Mouse (Mus musculus) fat pad, adult 2 months (tissue): ENCODE measurements around the gene Mnd1.

Experiments used
- DNase-seq: peaks from one replicate; pipeline ENCODE4 v3.0.0-alpha.2; 2011; ENCODE audit warnings: low read depth, low spot score; ENCODE audit errors: extremely low read depth

Gene Mnd1

GRCm38 (mm10) chr3:84155558-84156006 is at the start of gene Mnd1:
Gene Mnd1, minus strand, starts transcription at chr3:84155786.
- peak; percentile 76 for DNase-seq

- DNase-seq: no peak
These were observed 49.1 kb upstream of the Mnd1 start for GRCm38 (mm10) chr3:84204640-84205039.

- DNase-seq: no peak
These were observed 45.2 kb upstream of the Mnd1 start for GRCm38 (mm10) chr3:84200559-84201420.

- DNase-seq: no peak
These were observed 43.9 kb upstream of the Mnd1 start for GRCm38 (mm10) chr3:84199516-84199915.

GRCm38 (mm10) chr3:84198229-84198628 is 42.6 kb upstream of the Mnd1 start:
- no peak for DNase-seq

GRCm38 (mm10) chr3:84193881-84194280 is 38.3 kb upstream of the Mnd1 start:
- DNase-seq: no peak

GRCm38 (mm10) chr3:84191141-84191881 is 35.7 kb upstream of the Mnd1 start:
- peak; percentile 72 for DNase-seq

- DNase-seq: no peak
These were observed 35.0 kb upstream of the Mnd1 start for GRCm38 (mm10) chr3:84190513-84191061.

GRCm38 (mm10) chr3:84189629-84190173 is 34.1 kb upstream of the Mnd1 start:
- no peak for DNase-seq

- no peak for DNase-seq
These were observed 26.1 kb upstream of the Mnd1 start for GRCm38 (mm10) chr3:84181717-84182116.

GRCm38 (mm10) chr3:84181102-84181501 is 25.5 kb upstream of the Mnd1 start:
- DNase-seq: no peak

GRCm38 (mm10) chr3:84180304-84180703 is 24.7 kb upstream of the Mnd1 start:
- no peak for DNase-seq

GRCm38 (mm10) chr3:84177834-84178233 is 22.2 kb upstream of the Mnd1 start:
- no peak for DNase-seq

- no peak for DNase-seq
These were observed 20.0 kb upstream of the Mnd1 start for GRCm38 (mm10) chr3:84175337-84176315.

GRCm38 (mm10) chr3:84173581-84174154 is 18.1 kb upstream of the Mnd1 start, which contains the start of gene Gm6525:
Gene Gm6525, plus strand, starts transcription at chr3:84174104.
- peak; percentile 98 for DNase-seq

- no peak for DNase-seq
These were observed 16.8 kb upstream of the Mnd1 start for GRCm38 (mm10) chr3:84172406-84172805.

- no peak for DNase-seq
These were observed 13.9 kb upstream of the Mnd1 start for GRCm38 (mm10) chr3:84169393-84170005.

- no peak for DNase-seq
These were observed 13.4 kb upstream of the Mnd1 start for GRCm38 (mm10) chr3:84168943-84169342.

GRCm38 (mm10) chr3:84166073-84166472 is 10.5 kb upstream of the Mnd1 start:
- DNase-seq: no peak
